Mouse (Mus musculus) limb, embryonic 14.5 days (tissue): ENCODE results near the gene Kif17. TPM values are rescaled to one million over a fixed set of nuclear protein-coding genes. Genes with fewer than 3 reads are reported as not detected.

Source experiments
- ATAC-seq: fragments of 200-750 bp; cut with Nextera tagmentation; 2 replicates; pipeline ENCODE4 v1.8.0; 2017; ENCODE audit warnings: low read depth, moderate number of reproducible peaks, moderate TSS enrichment; ENCODE audit not compliant: low FRiP score
- DNase-seq: peaks from one replicate; pipeline ENCODE4 v3.0.0-alpha.2; 2015; ENCODE audit warnings: low spot score
- H3K27ac ChIP-seq: fragments of 300-500 bp; sonication (generic); replicated peaks from 2 replicates; pipeline ENCODE4 v1.5.1; 2014; ENCODE audit warnings: low read depth, mild to moderate bottlenecking, low read length, moderate library complexity, mixed read lengths
- H3K27me3 ChIP-seq: fragments of 300-500 bp; sonication (generic); 2 replicates; pipeline ENCODE4 v1.6.1; 2014; ENCODE audit warnings: low read length, mixed read lengths; ENCODE audit not compliant: control insufficient read depth, insufficient read depth
- H3K36me3 ChIP-seq: fragments of 300-500 bp; sonication (generic); 2 replicates; pipeline ENCODE4 v1.6.1; 2014; ENCODE audit warnings: mild to moderate bottlenecking, low read length, moderate library complexity, mixed read lengths; ENCODE audit not compliant: control insufficient read depth, insufficient read depth
- H3K4me1 ChIP-seq: fragments of 300-500 bp; sonication (generic); 2 replicates; pipeline ENCODE4 v1.6.1; 2014; ENCODE audit warnings: antibody characterized with exemption, low read length, mixed read lengths; ENCODE audit not compliant: control insufficient read depth, insufficient read depth
- H3K4me2 ChIP-seq: fragments of 300-500 bp; sonication (generic); replicated peaks from 2 replicates; pipeline ENCODE4 v1.6.1; 2014; ENCODE audit warnings: low read depth, mild to moderate bottlenecking, low read length, moderate library complexity; ENCODE audit not compliant: severe bottlenecking
- H3K4me3 ChIP-seq: fragments of 300-500 bp; sonication (generic); replicated peaks from 2 replicates; pipeline ENCODE4 v1.5.1; 2014; ENCODE audit warnings: low read length
- H3K9ac ChIP-seq: fragments of 300-500 bp; sonication (generic); 2 replicates; pipeline ENCODE4 v1.6.1; 2014; ENCODE audit warnings: mild to moderate bottlenecking, low read depth, low read length, moderate library complexity; ENCODE audit not compliant: severe bottlenecking
- H3K9me3 ChIP-seq: fragments of 300-500 bp; sonication (generic); 2 replicates; pipeline ENCODE4 v1.6.1; 2016; ENCODE audit warnings: low read length; ENCODE audit not compliant: control insufficient read depth
- POLR2A ChIP-seq: fragments of 200-500 bp; IDR thresholded peaks from 2 replicates; pipeline ENCODE4 v1.8.0; 2012; ENCODE audit warnings: inconsistent platforms, mild to moderate bottlenecking, moderate library complexity, borderline replicate concordance; ENCODE audit not compliant: insufficient read depth, insufficient read length; ENCODE audit errors: extremely low read depth
- WGBS: fragments of 180-500 bp; shearing (Covaris S2); extraction: QIAGEN DNeasy Blood & Tissue Kit; methylation state at CpG from one replicate; pipeline ENCODE4 v1.1.7; 2014; 5-methylcytosine and 5-hydroxymethylcytosine counted together
- polyA plus RNA-seq, 2 experiments: library from polyadenylated mRNA; depleted of rRNA in 1 of 2; stranded (reverse) in 1 of 2; unstranded in 1 of 2; fragments of >200 nt; fragmentation: Nextera tagmentation in 1 of 2; extraction: Ambion mirVana in 1 of 2; gene quantifications; 2 replicates each; pipeline versions ENCODE4 v1.2.1 to v1.2.3; 2012 to 2014

Kif17 gene
- polyA plus RNA-seq, 2 experiments: 1.1 to 3.0 TPM

- H3K4me3 ChIP-seq: no peak overlapping the region
These were observed 3.2 kb upstream of the Kif17 start for GRCm38 (mm10) chr4:138246756-138247665.

GRCm38 (mm10) chr4:138251819-138252218 lies 1.6 kb downstream of the Kif17 start:
- under 1% methylated on average over 14 of the region's 14 CpGs for WGBS

More at GRCm38 (mm10) chr4:138246756-138247665, 3.2 kb upstream of the Kif17 start:
- H3K4me1 ChIP-seq: peaks cover 19% of the 10 kb centered on the region
- peaks cover 57% of the 10 kb centered on the region for H3K36me3 ChIP-seq
- DNase-seq (no peak), ATAC-seq (no peak)
- H3K9ac ChIP-seq: no peak overlapping the region
- no peak for TF ChIP-seq POLR2A
- no peak overlapping the region for H3K27ac ChIP-seq
- H3K4me2 ChIP-seq: no peak overlapping the region
- H3K27me3 ChIP-seq: peaks cover 5% of the 10 kb centered on the region; the same call in 1 of the 2 replicates
- WGBS: 75% methylated on average over 27 of the region's 27 CpGs
- H3K9me3 ChIP-seq: no peaks in the 10 kb centered on the region

GRCm38 (mm10) chr4:138252231-138252630 lies 2.0 kb downstream of the Kif17 start:
- no peak for TF ChIP-seq POLR2A
- H3K9ac ChIP-seq: no peak overlapping the region
- peaks cover 7% of the 10 kb centered on the region for H3K36me3 ChIP-seq
- DNase-seq (no peak), ATAC-seq (no peak)
- no peak overlapping the region for H3K27ac ChIP-seq
- peak overlapping the region; percentile 45 for H3K4me2 ChIP-seq
- H3K9me3 ChIP-seq: no peaks in the 10 kb centered on the region
- 5% methylated on average over 5 of the region's 5 CpGs for WGBS
- peaks cover 24% of the 10 kb centered on the region for H3K4me1 ChIP-seq
- peak overlapping the region; percentile 18 for H3K4me3 ChIP-seq
- peaks cover 11% of the 10 kb centered on the region; the same call in 1 of the 2 replicates for H3K27me3 ChIP-seq

More at GRCm38 (mm10) chr4:138251819-138252218, 1.6 kb downstream of the Kif17 start:
- no peak for ATAC-seq
- peaks cover 11% of the 10 kb centered on the region for H3K36me3 ChIP-seq
- H3K9ac ChIP-seq: no peak overlapping the region
- H3K4me3 ChIP-seq: peak overlapping the region; percentile 18
- peaks cover 24% of the 10 kb centered on the region for H3K4me1 ChIP-seq
- no peaks in the 10 kb centered on the region for H3K9me3 ChIP-seq
- peaks cover 11% of the 10 kb centered on the region; the same call in 1 of the 2 replicates for H3K27me3 ChIP-seq
- TF ChIP-seq POLR2A: no peak
- no peak overlapping the region for H3K27ac ChIP-seq
- DNase-seq: no peak
- peak overlapping the region; percentile 45 for H3K4me2 ChIP-seq

GRCm38 (mm10) chr4:138257116-138257687 lies 7.0 kb downstream of the Kif17 start:
- ATAC-seq: no peak
- no peak for TF ChIP-seq POLR2A
- WGBS: 77% methylated on average over 22 of the region's 22 CpGs

GRCm38 (mm10) chr4:138258663-138259062 lies 8.4 kb downstream of the Kif17 start:
- Histone ChIP-seq H3K9ac (no peak overlapping the region), H3K36me3 (no peaks in the 10 kb centered on the region)
- no peak for ATAC-seq

More at GRCm38 (mm10) chr4:138257116-138257687, 7.0 kb downstream of the Kif17 start:
- DNase-seq: no peak
- no peak overlapping the region for H3K27ac ChIP-seq
- no peaks in the 10 kb centered on the region for H3K9me3 ChIP-seq
- H3K27me3 ChIP-seq: 0 out of 2 replicates have a peak, but pooled peaks cover 5% of the 10 kb centered on the region
- no peaks in the 10 kb centered on the region for H3K36me3 ChIP-seq
- H3K4me3 ChIP-seq: no peak overlapping the region
- no peak overlapping the region for H3K9ac ChIP-seq
- peaks cover 3% of the 10 kb centered on the region for H3K4me1 ChIP-seq
- no peak overlapping the region for H3K4me2 ChIP-seq

More at GRCm38 (mm10) chr4:138258663-138259062, 8.4 kb downstream of the Kif17 start:
- WGBS: 78% methylated on average over 7 of the region's 7 CpGs
- no peaks in the 10 kb centered on the region for H3K27me3 ChIP-seq
- DNase-seq: no peak
- H3K4me1 ChIP-seq: 0 out of 2 replicates have a peak, but pooled peaks cover 5% of the 10 kb centered on the region
- H3K9me3 ChIP-seq: no peaks in the 10 kb centered on the region
- no peak overlapping the region for H3K4me2 ChIP-seq
- no peak overlapping the region for H3K27ac ChIP-seq
- no peak overlapping the region for H3K4me3 ChIP-seq
- no peak for TF ChIP-seq POLR2A
